Mouse (Mus musculus) erythroblast, embryonic 14.5 days (primary cell): ENCODE data around the gene Dcaf6.

Experiments
- GATA1 ChIP-seq: IDR thresholded peaks from 2 replicates; pipeline ENCODE4 v1.6.1; 2012; ENCODE audit warnings: low read length, inconsistent platforms, mixed read lengths
- TAL1 ChIP-seq: IDR thresholded peaks from 3 replicates; pipeline ENCODE4 v1.6.1; 2012; ENCODE audit warnings: low read length, inconsistent platforms, mixed read lengths

DNA sequence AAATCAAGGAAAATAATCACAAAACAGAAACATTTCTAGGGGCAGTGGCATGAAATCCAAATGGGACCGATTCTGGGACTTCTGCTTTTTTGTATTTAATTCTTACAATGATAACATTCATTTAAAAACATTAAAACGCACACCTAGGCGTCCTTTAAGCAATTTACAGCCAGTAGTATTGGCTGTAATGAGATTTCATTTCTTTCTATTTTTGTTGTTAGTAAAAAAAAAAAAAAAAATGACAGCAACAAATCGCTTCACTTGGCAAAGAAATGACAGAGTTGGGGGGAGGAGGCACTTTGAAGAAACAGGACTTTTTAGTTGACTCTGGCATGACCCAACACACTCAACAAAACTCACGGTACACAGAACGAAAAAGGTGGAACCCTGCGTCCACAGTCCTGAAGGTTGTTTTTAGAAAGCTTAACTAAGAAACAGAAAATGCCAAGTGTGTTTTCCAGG is 1.2 kb downstream of the Dcaf6 start:
- TF ChIP-seq TAL1 (no peak), GATA1 (no peak)
